Mouse (Mus musculus) heart, embryonic 11.5 days (tissue): Measurements from ENCODE around the gene Gm12216. TPM values are rescaled to one million over a fixed set of nuclear protein-coding genes. Genes with fewer than 3 reads are reported as not detected.

ENCODE experiments used
- ATAC-seq: fragments of 200-750 bp; cut with Nextera tagmentation; replicated peaks from 2 replicates; pipeline ENCODE4 v1.8.0; 2017; ENCODE audit warnings: moderate library complexity; ENCODE audit not compliant: insufficient number of reproducible peaks, low FRiP score, low TSS enrichment
- H3K27ac ChIP-seq: fragments of 300-500 bp; sonication (generic); 2 replicates; pipeline ENCODE4 v1.5.1; 2014; ENCODE audit warnings: mild to moderate bottlenecking, low read depth, low read length
- H3K27me3 ChIP-seq: fragments of 300-500 bp; sonication (generic); 2 replicates; pipeline ENCODE4 v1.6.1; 2014; ENCODE audit warnings: mild to moderate bottlenecking, low read length, mixed read lengths; ENCODE audit not compliant: control insufficient read depth, insufficient read depth
- H3K36me3 ChIP-seq: fragments of 300-500 bp; sonication (generic); 2 replicates; pipeline ENCODE4 v1.6.1; 2014; ENCODE audit warnings: mild to moderate bottlenecking, low read length, moderate library complexity, mixed read lengths; ENCODE audit not compliant: control insufficient read depth, insufficient read depth
- H3K4me1 ChIP-seq: fragments of 300-500 bp; sonication (generic); 2 replicates; pipeline ENCODE4 v1.6.1; 2014; ENCODE audit warnings: low read length; ENCODE audit not compliant: control insufficient read depth, insufficient read depth
- H3K4me2 ChIP-seq: fragments of 300-500 bp; sonication (generic); 2 replicates; pipeline ENCODE4 v1.6.1; 2014; ENCODE audit warnings: mild to moderate bottlenecking, moderate library complexity
- H3K4me3 ChIP-seq: fragments of 300-500 bp; sonication (generic); 2 replicates; pipeline ENCODE4 v1.5.1; 2014; ENCODE audit warnings: low read depth, low read length
- H3K9ac ChIP-seq: fragments of 300-500 bp; sonication (generic); 2 replicates; pipeline ENCODE4 v1.6.1; 2014; ENCODE audit warnings: mild to moderate bottlenecking, low read depth, low read length, moderate library complexity
- H3K9me3 ChIP-seq: fragments of 300-500 bp; sonication (generic); replicated peaks from 2 replicates; pipeline ENCODE4 v1.6.1; 2016; ENCODE audit warnings: low read length; ENCODE audit not compliant: control insufficient read depth
- WGBS: fragments of 180-500 bp; shearing (Covaris S2); extraction: QIAGEN DNeasy Blood & Tissue Kit; methylation state at CpG from one replicate; pipeline ENCODE4 v1.1.7; 2014; ENCODE audit not compliant: insufficient replicate concordance; 5-methylcytosine and 5-hydroxymethylcytosine counted together
- polyA plus RNA-seq: library from polyadenylated mRNA; unstranded; fragments of >200 nt; fragmentation: Nextera tagmentation; extraction: Ambion mirVana; gene quantifications from 2 replicates; pipeline ENCODE4 v1.2.1, GENCODE M21; 2014

The Gm12216 gene
- polyA plus RNA-seq, 1 experiment from 2014 or later, result not detected

- no peaks in the 10 kb centered on the region for H3K27me3 ChIP-seq
- H3K4me3 ChIP-seq, result no peak overlapping the region
- H3K4me2 ChIP-seq, result no peak overlapping the region
- 79% methylated on average over 5 of the region's 5 CpGs for WGBS
- no peak overlapping the region for H3K9ac ChIP-seq
- no peaks in the 10 kb centered on the region for H3K4me1 ChIP-seq
- ATAC-seq, result no peak
- H3K36me3 ChIP-seq, result peaks cover 13% of the 10 kb centered on the region
- no peaks in the 10 kb centered on the region for H3K9me3 ChIP-seq
- no peak overlapping the region for H3K27ac ChIP-seq
Observed at GRCm38 (mm10) chr11:53778455-53778854, 80.6 kb downstream of the Gm12216 start.

- Histone ChIP-seq H3K9me3 (no peaks in the 10 kb centered on the region), H3K4me1 (no peaks in the 10 kb centered on the region), H3K27me3 (no peaks in the 10 kb centered on the region), H3K4me2 (no peak overlapping the region), H3K27ac (no peak overlapping the region), H3K36me3 (peaks cover 13% of the 10 kb centered on the region), H3K4me3 (no peak overlapping the region), H3K9ac (no peak overlapping the region)
- ATAC-seq, result no peak
- WGBS, result 59% methylated on average over 5 of the region's 5 CpGs
Observed at GRCm38 (mm10) chr11:53777736-53778135, 81.3 kb downstream of the Gm12216 start.

GRCm38 (mm10) chr11:53774659-53775255 is 84.3 kb downstream of the Gm12216 start:
- no peaks in the 10 kb centered on the region for H3K4me1 ChIP-seq
- WGBS, result 79% methylated on average over 13 of the region's 13 CpGs
- H3K36me3 ChIP-seq, result peaks cover 13% of the 10 kb centered on the region
- no peaks in the 10 kb centered on the region for H3K9me3 ChIP-seq
- no peak overlapping the region for H3K27ac ChIP-seq
- H3K4me3 ChIP-seq, result no peak overlapping the region
- H3K4me2 ChIP-seq, result no peak overlapping the region
- H3K27me3 ChIP-seq, result no peaks in the 10 kb centered on the region
- ATAC-seq, result no peak
- no peak overlapping the region for H3K9ac ChIP-seq

GRCm38 (mm10) chr11:53773641-53774360 is 85.3 kb downstream of the Gm12216 start:
- 84% methylated on average over 16 of the region's 16 CpGs for WGBS
- Histone ChIP-seq H3K36me3 (peaks cover 13% of the 10 kb centered on the region), H3K9me3 (no peaks in the 10 kb centered on the region), H3K9ac (no peak overlapping the region), H3K4me3 (no peak overlapping the region), H3K27ac (no peak overlapping the region), H3K4me2 (no peak overlapping the region), H3K4me1 (no peaks in the 10 kb centered on the region; the same call in 1 of the 2 replicates), H3K27me3 (no peaks in the 10 kb centered on the region)
- no peak for ATAC-seq

- WGBS, result 79% methylated on average over 5 of the region's 5 CpGs
- no peak within 1 kb of the TSS for H3K4me3 ChIP-seq
- H3K36me3 ChIP-seq, result peaks cover 13% of the 10 kb centered on the region
- H3K27me3 ChIP-seq, result no peaks in the 10 kb centered on the region
- H3K27ac ChIP-seq, result no peak within 1 kb of the TSS
- no peaks in the 10 kb centered on the region for H3K9me3 ChIP-seq
- no peak within 1 kb of the TSS for H3K4me2 ChIP-seq
- ATAC-seq, result no peak
- H3K4me1 ChIP-seq, result no peaks in the 10 kb centered on the region; the same call in 1 of the 2 replicates
- no peak within 1 kb of the TSS for H3K9ac ChIP-seq
Observed at GRCm38 (mm10) chr11:53773087-53773486, 86.0 kb downstream of the Gm12216 start, which contains the start of gene Gm17334. Gene Gm17334 (minus strand): TSS chr11:53773187.

GRCm38 (mm10) chr11:53772536-53772935 is 86.5 kb downstream of the Gm12216 start:
- Histone ChIP-seq H3K27ac (no peak overlapping the region), H3K4me3 (no peak overlapping the region), H3K4me1 (no peaks in the 10 kb centered on the region; the same call in 1 of the 2 replicates), H3K9ac (no peak overlapping the region), H3K36me3 (peaks cover 13% of the 10 kb centered on the region), H3K27me3 (no peaks in the 10 kb centered on the region), H3K4me2 (no peak overlapping the region), H3K9me3 (no peaks in the 10 kb centered on the region)
- no peak for ATAC-seq
- 73% methylated on average over 9 of the region's 9 CpGs for WGBS

GRCm38 (mm10) chr11:53771001-53771744 is 87.9 kb downstream of the Gm12216 start:
- peak overlapping the region; percentile 78; the same call in 1 of the 2 replicates for H3K4me3 ChIP-seq
- peaks cover 8% of the 10 kb centered on the region; the same call in 1 of the 2 replicates for H3K36me3 ChIP-seq
- H3K27me3 ChIP-seq, result no peaks in the 10 kb centered on the region
- peak overlapping the region; percentile 68 for H3K4me2 ChIP-seq
- 82% methylated on average over 11 of the region's 11 CpGs for WGBS
- no peaks in the 10 kb centered on the region; the same call in 1 of the 2 replicates for H3K4me1 ChIP-seq
- H3K9me3 ChIP-seq, result no peaks in the 10 kb centered on the region
- H3K9ac ChIP-seq, result no peak overlapping the region
- ATAC-seq, result no peak
- no peak overlapping the region for H3K27ac ChIP-seq

- peak overlapping the region; percentile 68 for H3K4me2 ChIP-seq
- H3K27me3 ChIP-seq, result no peaks in the 10 kb centered on the region
- peak; percentile 75 for ATAC-seq
- WGBS, result under 1% methylated on average over 75 of the region's 75 CpGs
- 0 out of 2 replicates have a peak, but pooled peaks cover 5% of the 10 kb centered on the region for H3K36me3 ChIP-seq
- no peaks in the 10 kb centered on the region; the same call in 1 of the 2 replicates for H3K4me1 ChIP-seq
- peak overlapping the region; percentile 79 for H3K9ac ChIP-seq
- H3K4me3 ChIP-seq, result peak overlapping the region; percentile 78
- H3K27ac ChIP-seq, result peak overlapping the region; percentile 37; the same call in 1 of the 2 replicates
- no peaks in the 10 kb centered on the region for H3K9me3 ChIP-seq
Observed at GRCm38 (mm10) chr11:53770125-53770791, 88.8 kb downstream of the Gm12216 start.
